Mouse (Mus musculus) liver, embryonic 14.5 days (tissue): ENCODE measurements around the gene Mlana.

Experiments
- CTCF ChIP-seq: IDR thresholded peaks from 2 replicates; pipeline ENCODE4 v1.5.1; 2016; ENCODE audit warnings: antibody characterized with exemption, low read depth, control low read depth
- EP300 ChIP-seq: IDR thresholded peaks from 2 replicates; pipeline ENCODE4 v1.6.1; 2016; ENCODE audit warnings: antibody characterized with exemption, low read depth

DNA sequence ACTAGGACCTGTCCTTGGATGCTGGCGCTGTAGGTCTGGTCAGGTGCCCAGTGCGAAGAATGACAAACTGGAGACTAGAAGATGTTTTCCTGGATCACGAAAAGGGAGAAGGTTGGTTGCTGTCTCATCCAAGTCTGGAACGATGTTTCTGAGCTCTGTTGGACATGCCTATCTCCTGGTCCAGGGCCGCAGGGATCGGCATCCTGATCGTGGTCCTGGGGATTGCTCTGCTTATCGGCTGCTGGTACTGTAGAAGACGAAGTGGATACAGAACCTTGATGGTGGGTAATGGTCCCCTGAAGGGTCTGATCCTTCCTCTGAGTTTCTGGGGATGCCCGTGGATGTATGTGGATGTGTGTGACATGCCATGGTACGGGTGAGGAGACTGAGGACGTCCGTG, 6.8 kb downstream of the Mlana start:
- no peak for TF ChIP-seq CTCF
- no peak for TF ChIP-seq EP300
